Mouse (Mus musculus): ENCODE results near the gene Ppie. TPM values are rescaled to one million over a fixed set of nuclear protein-coding genes. Genes with fewer than 3 reads are reported as not detected.
"Not testable (repeated sequence)": the region's sequence is repeated elsewhere in the genome, so short reads cannot be mapped to it uniquely, and the experiment has no call there.

The Ppie gene
- 18.2 and 19.7 TPM in 2 replicates for polyA plus RNA-seq (2012; rRNA removed)

DNA sequence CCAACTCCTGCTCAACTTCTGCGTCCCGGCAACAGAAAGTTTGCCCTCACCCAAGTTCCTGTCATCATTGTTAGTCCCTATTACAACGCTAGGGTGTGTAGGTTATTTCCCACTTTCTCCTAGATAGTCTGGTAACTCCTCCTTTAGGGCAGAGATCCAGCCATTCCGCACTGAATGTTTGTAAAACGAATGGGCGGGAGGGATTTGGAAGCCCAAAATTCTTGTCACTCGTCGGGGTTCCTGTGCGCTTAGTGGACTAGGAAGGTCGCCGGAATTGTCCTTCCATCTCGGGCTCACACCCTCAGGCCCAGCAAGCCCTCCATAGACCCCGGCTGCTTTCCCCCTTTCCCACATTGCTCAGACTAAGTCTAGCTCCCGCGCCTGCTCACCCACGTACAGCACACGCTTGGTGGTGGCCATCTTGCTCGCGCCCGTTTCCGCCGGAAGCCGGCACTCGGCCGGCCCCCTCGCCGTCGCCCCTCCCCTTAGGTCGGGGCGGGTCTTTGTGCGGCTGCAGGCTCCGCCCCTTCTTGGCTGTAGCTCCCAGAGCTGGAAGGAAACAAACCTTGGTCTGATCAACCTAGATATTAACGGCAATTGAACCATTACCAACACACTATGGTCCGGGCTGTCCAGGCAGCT is at the start of gene Ppie:
Gene Ppie (minus strand): TSS at position 439 of the 642 bp plus-strand sequence.
- H3K27ac ChIP-seq (ENCODE audit: insufficient read depth, low read length), result no peak within 1 kb of the TSS
- H3K4me1 ChIP-seq (ENCODE audit: control insufficient read depth, insufficient read depth, low read length), result no peaks in the 10 kb centered on the region; the same call in 1 of the 2 replicates
- H3K4me3 ChIP-seq (ENCODE audit: insufficient read depth, low read length), result peak within 1 kb of the TSS; percentile 81
- TF ChIP-seq CTCF (IDR thresholded peaks at IDR 0.05; ENCODE audit: extremely low read depth, insufficient read depth, low read length) (no peak), POLR2A (IDR thresholded peaks at IDR 0.05; ENCODE audit: extremely low read depth, insufficient read depth, low read length) (peak; percentile 86)

- Histone ChIP-seq H3K4me1 (ENCODE audit: control insufficient read depth, insufficient read depth, low read length) (peaks cover 6% of the 10 kb centered on the region; the same call in 1 of the 2 replicates), H3K27ac (ENCODE audit: insufficient read depth, low read length) (peak overlapping the region; percentile 51; the same call in 1 of the 2 replicates), H3K4me3 (ENCODE audit: insufficient read depth, low read length) (peak overlapping the region; percentile 62)
- peak; percentile 39; the same call in 1 of the 2 replicates for TF ChIP-seq POLR2A (IDR thresholded peaks at IDR 0.05; ENCODE audit: extremely low read depth, insufficient read depth, low read length)
- no peak for TF ChIP-seq CTCF (IDR thresholded peaks at IDR 0.05; ENCODE audit: extremely low read depth, insufficient read depth, low read length)
These were observed 45.1 kb upstream of the Ppie start for GRCm38 (mm10) chr4:123184816-123185215.

DNA sequence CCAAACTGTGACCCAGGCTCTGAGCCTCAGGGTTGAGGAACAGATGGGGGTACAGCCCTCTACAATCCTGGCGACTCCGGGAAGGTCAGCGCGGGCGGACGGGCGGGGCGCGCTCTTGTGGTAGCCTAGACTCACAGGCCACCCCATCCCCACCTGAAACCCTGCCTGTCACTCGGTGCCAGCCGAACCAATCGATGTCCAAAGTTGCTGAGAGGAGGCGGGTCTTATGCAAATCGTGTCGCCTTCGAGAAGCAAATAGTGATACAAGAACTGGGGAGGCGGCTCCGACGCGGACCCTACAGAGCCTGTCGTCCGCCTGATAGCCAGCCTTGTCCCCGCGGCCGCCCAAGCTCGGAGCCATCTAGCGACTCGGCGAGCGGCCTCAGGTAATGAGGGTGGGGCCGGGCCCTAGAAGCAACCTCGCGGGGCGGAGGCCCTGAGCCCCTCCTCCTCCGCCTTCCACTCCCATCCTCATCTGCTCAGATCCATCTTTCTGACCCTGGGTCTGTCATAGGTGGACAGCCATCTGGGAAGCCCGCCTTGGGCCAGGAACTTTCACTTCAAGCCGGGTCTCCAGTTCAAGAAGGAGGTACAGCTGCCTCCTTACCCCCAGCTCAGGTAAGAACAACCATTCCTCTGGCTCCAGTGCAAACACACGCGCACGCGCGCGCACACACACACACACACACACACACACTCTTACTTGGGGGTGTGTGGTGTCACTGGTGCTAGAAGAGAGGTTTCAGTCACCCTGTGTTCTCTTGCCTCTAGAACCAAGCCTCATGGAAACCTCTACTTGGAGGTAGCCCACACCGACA is 43.7 kb upstream of the Ppie start:
- Histone ChIP-seq H3K4me1 (ENCODE audit: control insufficient read depth, insufficient read depth, low read length) (peaks cover 6% of the 10 kb centered on the region; the same call in 1 of the 2 replicates), H3K27ac (ENCODE audit: insufficient read depth, low read length) (peak overlapping the region; percentile 53), H3K4me3 (ENCODE audit: insufficient read depth, low read length) (peak overlapping the region; percentile 62)
- TF ChIP-seq POLR2A (IDR thresholded peaks at IDR 0.05; ENCODE audit: extremely low read depth, insufficient read depth, low read length) (peak; percentile 76), CTCF (IDR thresholded peaks at IDR 0.05; ENCODE audit: extremely low read depth, insufficient read depth, low read length) (no peak)

- Histone ChIP-seq H3K4me3 (ENCODE audit: insufficient read depth, low read length) (peak within 1 kb of the TSS; percentile 62), H3K27ac (ENCODE audit: insufficient read depth, low read length) (peak within 1 kb of the TSS; percentile 53), H3K4me1 (ENCODE audit: control insufficient read depth, insufficient read depth, low read length) (peaks cover 6% of the 10 kb centered on the region; the same call in 1 of the 2 replicates)
- TF ChIP-seq CTCF (IDR thresholded peaks at IDR 0.05; ENCODE audit: extremely low read depth, insufficient read depth, low read length) (no peak), POLR2A (IDR thresholded peaks at IDR 0.05; ENCODE audit: extremely low read depth, insufficient read depth, low read length) (0 out of 2 replicates have a peak, but pooled peaks have one; percentile 17)
These were observed 42.8 kb upstream of the Ppie start, which contains the start of gene Hpcal4 for GRCm38 (mm10) chr4:123182328-123183238. Gene Hpcal4, plus strand, starts transcription at chr4:123183227.

DNA sequence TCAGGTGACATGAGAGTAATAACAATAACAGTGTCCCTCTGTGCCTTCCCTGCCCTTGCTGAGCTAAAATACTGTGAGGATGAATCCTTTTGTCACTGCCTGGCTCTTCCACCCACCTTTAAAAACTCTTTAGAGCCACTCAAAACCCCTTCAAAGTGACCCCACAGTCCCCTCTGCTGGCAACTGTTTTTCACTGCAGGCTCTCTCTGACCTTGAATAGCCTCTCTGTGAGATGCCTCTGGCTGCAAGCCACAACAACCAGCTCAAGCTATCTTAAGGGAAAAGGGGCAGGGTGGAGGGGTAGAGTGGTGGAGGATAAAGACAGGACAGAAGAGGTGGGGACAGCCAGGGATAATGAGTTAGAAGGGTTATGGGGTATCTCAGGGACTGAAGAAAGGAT is 32.1 kb upstream of the Ppie start:
- H3K4me3 ChIP-seq (ENCODE audit: insufficient read depth, low read length), result no peak overlapping the region
- H3K27ac ChIP-seq (ENCODE audit: insufficient read depth, low read length), result no peak overlapping the region
- TF ChIP-seq POLR2A (IDR thresholded peaks at IDR 0.05; ENCODE audit: extremely low read depth, insufficient read depth, low read length), result no peak
- no peak for TF ChIP-seq CTCF (IDR thresholded peaks at IDR 0.05; ENCODE audit: extremely low read depth, insufficient read depth, low read length)
- no peaks in the 10 kb centered on the region for H3K4me1 ChIP-seq (ENCODE audit: control insufficient read depth, insufficient read depth, low read length)

DNA sequence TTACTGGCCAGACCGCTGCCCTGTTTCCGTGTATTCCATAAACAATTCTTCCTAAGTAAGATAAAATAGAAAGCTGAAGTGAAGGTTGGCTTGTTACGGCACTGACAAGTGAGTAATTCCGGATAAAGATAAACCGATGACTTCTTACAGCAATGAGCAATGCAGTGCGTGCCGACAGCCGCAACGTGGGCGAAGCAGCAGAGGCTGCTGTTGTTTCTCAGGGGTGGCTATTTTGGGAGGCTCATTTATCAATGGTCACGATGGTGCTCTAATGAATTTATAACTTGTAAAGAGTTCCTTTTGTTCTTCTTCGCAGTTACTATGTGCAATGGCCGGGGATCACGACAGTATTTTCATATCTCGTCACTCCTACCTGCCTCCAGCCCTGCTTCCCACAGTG is 24.4 kb upstream of the Ppie start:
- H3K27ac ChIP-seq (ENCODE audit: insufficient read depth, low read length), result no peak overlapping the region
- peaks cover 5% of the 10 kb centered on the region; the same call in 1 of the 2 replicates for H3K4me1 ChIP-seq (ENCODE audit: control insufficient read depth, insufficient read depth, low read length)
- TF ChIP-seq CTCF (IDR thresholded peaks at IDR 0.05; ENCODE audit: extremely low read depth, insufficient read depth, low read length) (no peak), POLR2A (IDR thresholded peaks at IDR 0.05; ENCODE audit: extremely low read depth, insufficient read depth, low read length) (no peak)
- H3K4me3 ChIP-seq (ENCODE audit: insufficient read depth, low read length), result no peak overlapping the region

DNA sequence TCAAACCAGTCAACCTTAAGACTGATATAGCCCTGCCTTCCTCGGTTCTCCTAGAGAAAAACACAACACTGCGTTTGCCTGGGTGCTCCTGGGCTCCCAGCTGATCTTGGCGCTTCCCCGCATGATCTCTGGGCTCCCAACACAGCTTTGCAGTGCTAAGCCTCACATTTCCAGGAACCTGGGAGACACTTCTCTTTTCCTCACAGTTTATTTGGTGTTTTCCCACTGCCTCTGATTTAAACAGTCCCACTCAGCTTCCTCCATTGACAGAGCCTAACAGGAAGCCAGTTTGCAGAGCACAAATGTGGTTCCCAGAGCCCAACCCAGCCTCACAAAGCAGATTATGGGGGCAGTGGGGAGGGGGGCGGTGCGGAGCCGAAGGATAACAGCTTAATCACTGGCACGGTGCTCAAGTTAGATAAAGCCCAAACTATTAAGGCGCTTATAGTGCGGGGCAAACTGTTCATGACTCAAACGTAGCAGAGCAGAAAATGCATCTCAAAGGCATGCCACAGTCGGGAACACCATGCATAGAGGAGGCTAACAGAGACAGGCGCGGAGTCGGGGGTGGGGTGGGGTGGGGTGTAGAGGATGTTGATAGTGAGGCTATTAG is 22.7 kb upstream of the Ppie start:
- TF ChIP-seq POLR2A (IDR thresholded peaks at IDR 0.05; ENCODE audit: extremely low read depth, insufficient read depth, low read length) (no peak), CTCF (IDR thresholded peaks at IDR 0.05; ENCODE audit: extremely low read depth, insufficient read depth, low read length) (no peak)
- Histone ChIP-seq H3K4me1 (ENCODE audit: control insufficient read depth, insufficient read depth, low read length) (peaks cover 5% of the 10 kb centered on the region; the same call in 1 of the 2 replicates), H3K27ac (ENCODE audit: insufficient read depth, low read length) (no peak overlapping the region), H3K4me3 (ENCODE audit: insufficient read depth, low read length) (no peak overlapping the region)

- not testable (repeated sequence) for H3K4me3 ChIP-seq (ENCODE audit: insufficient read depth, low read length); H3K27ac ChIP-seq (ENCODE audit: insufficient read depth, low read length); H3K4me1 ChIP-seq (ENCODE audit: control insufficient read depth, insufficient read depth, low read length)
These were observed 21.5 kb upstream of the Ppie start for GRCm38 (mm10) chr4:123161251-123161650.

Measured in cortical plate, adult 2 months (tissue).